Mouse (Mus musculus): Measurements from ENCODE around the gene Arap1. TPM values are rescaled to one million over a fixed set of nuclear protein-coding genes. Genes with fewer than 3 reads are reported as not detected.

The Arap1 gene
- polyA plus RNA-seq (2014; fragmentation: Nextera tagmentation; extraction: Ambion mirVana): 75.5 and 82.3 TPM in 2 replicates

- Histone ChIP-seq H3K4me3 (ENCODE audit: low read depth, low read length) (peak within 1 kb of the TSS; percentile 53), H3K27ac (replicated peaks; ENCODE audit: low read depth, low read length) (no peak within 1 kb of the TSS), H3K36me3 (ENCODE audit: control insufficient read depth, insufficient read depth, low read length) (no peaks in the 10 kb centered on the region; the same call in 1 of the 2 replicates), H3K9ac (ENCODE audit: low read depth, low read length) (peak within 1 kb of the TSS; percentile 57), H3K4me2 (ENCODE audit: low read depth, low read length) (peak within 1 kb of the TSS; percentile 94), H3K4me1 (ENCODE audit: control insufficient read depth, insufficient read depth, low read length) (peaks cover 4% of the 10 kb centered on the region; the same call in 1 of the 2 replicates), H3K9me3 (ENCODE audit: control insufficient read depth, low read length) (no peaks in the 10 kb centered on the region), H3K27me3 (replicated peaks; ENCODE audit: control insufficient read depth, insufficient read depth, low read length) (peaks cover 7% of the 10 kb centered on the region)
- peak; percentile 80 for DNase-seq (ENCODE audit: low spot score)
- 1% methylated on average over 15 of the region's 35 CpGs for WGBS
- peak; percentile 87 for ATAC-seq (ENCODE audit: low read depth)
These were observed at the start of gene Arap1 for GRCm38 (mm10) chr7:101347767-101348270. TSS of gene Arap1 (plus strand) at chr7:101348067.

GRCm38 (mm10) chr7:101298375-101298774 is 49.5 kb upstream of the Arap1 start:
- whole genome bisulfite sequencing: 82% methylated on average over 3 of the region's 3 CpGs

GRCm38 (mm10) chr7:101301361-101301880 is 46.4 kb upstream of the Arap1 start:
- H3K9ac ChIP-seq (ENCODE audit: low read depth, low read length): peak overlapping the region; percentile 68
- ATAC-seq (ENCODE audit: low read depth) (peak; percentile 30; the same call in 1 of the 2 replicates), DNase-seq (ENCODE audit: low spot score) (peak; percentile 8)
- H3K27me3 ChIP-seq (replicated peaks; ENCODE audit: control insufficient read depth, insufficient read depth, low read length): peaks cover 6% of the 10 kb centered on the region; the same call in 1 of the 2 replicates
- H3K27ac ChIP-seq (replicated peaks; ENCODE audit: low read depth, low read length): peak overlapping the region; percentile 46; the same call in 1 of the 2 replicates
- under 1% methylated on average over 29 of the region's 30 CpGs for WGBS
- H3K4me1 ChIP-seq (ENCODE audit: control insufficient read depth, insufficient read depth, low read length): peaks cover 9% of the 10 kb centered on the region; the same call in 1 of the 2 replicates
- H3K9me3 ChIP-seq (ENCODE audit: control insufficient read depth, low read length): no peaks in the 10 kb centered on the region
- no peaks in the 10 kb centered on the region for H3K36me3 ChIP-seq (ENCODE audit: control insufficient read depth, insufficient read depth, low read length)
- peak overlapping the region; percentile 61 for H3K4me3 ChIP-seq (ENCODE audit: low read depth, low read length)
- peak overlapping the region; percentile 86 for H3K4me2 ChIP-seq (ENCODE audit: low read depth, low read length)

More at GRCm38 (mm10) chr7:101298375-101298774, 49.5 kb upstream of the Arap1 start:
- H3K27me3 ChIP-seq (replicated peaks; ENCODE audit: control insufficient read depth, insufficient read depth, low read length): peaks cover 6% of the 10 kb centered on the region; the same call in 1 of the 2 replicates
- no peak for DNase-seq (ENCODE audit: low spot score)
- no peak overlapping the region for H3K4me2 ChIP-seq (ENCODE audit: low read depth, low read length)
- ATAC-seq (ENCODE audit: low read depth): no peak
- H3K9ac ChIP-seq (ENCODE audit: low read depth, low read length): no peak overlapping the region
- peaks cover 11% of the 10 kb centered on the region; the same call in 1 of the 2 replicates for H3K4me1 ChIP-seq (ENCODE audit: control insufficient read depth, insufficient read depth, low read length)
- no peak overlapping the region for H3K4me3 ChIP-seq (ENCODE audit: low read depth, low read length)
- H3K36me3 ChIP-seq (ENCODE audit: control insufficient read depth, insufficient read depth, low read length): 0 out of 2 replicates have a peak, but pooled peaks cover 5% of the 10 kb centered on the region
- no peaks in the 10 kb centered on the region for H3K9me3 ChIP-seq (ENCODE audit: control insufficient read depth, low read length)
- H3K27ac ChIP-seq (replicated peaks; ENCODE audit: low read depth, low read length): no peak overlapping the region

- no peaks in the 10 kb centered on the region for H3K9me3 ChIP-seq (ENCODE audit: control insufficient read depth, low read length)
These were observed 45.9 kb upstream of the Arap1 start, which contains the start of gene Atg16l2 for GRCm38 (mm10) chr7:101301881-101302456. TSS of gene Atg16l2 (minus strand) at chr7:101302251.

DNA sequence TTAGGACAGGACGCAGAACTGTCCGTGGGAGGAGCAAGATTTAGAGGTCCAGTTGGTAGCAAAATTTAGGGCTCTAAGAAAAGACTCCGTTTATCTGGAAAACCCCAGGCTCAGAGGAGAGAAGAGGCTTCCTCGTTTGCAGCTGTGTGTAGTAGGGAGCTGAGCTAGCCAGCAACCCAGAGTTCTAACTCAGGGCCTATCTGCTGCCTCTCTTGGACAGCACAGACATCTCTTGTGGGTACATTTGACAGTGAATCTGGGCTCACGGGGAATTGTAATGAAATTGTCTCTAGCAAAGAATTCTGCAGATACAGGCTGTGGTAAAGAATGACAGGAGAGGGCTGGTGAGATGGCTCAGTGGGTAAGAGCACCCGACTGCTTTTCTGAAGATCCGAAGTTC is 45.2 kb upstream of the Arap1 start:
- Histone ChIP-seq H3K4me3 (ENCODE audit: low read depth, low read length) (peak overlapping the region; percentile 61), H3K36me3 (ENCODE audit: control insufficient read depth, insufficient read depth, low read length) (no peaks in the 10 kb centered on the region), H3K27me3 (replicated peaks; ENCODE audit: control insufficient read depth, insufficient read depth, low read length) (peaks cover 6% of the 10 kb centered on the region; the same call in 1 of the 2 replicates), H3K4me2 (ENCODE audit: low read depth, low read length) (peak overlapping the region; percentile 86), H3K9ac (ENCODE audit: low read depth, low read length) (peak overlapping the region; percentile 68; the same call in 1 of the 2 replicates), H3K9me3 (ENCODE audit: control insufficient read depth, low read length) (no peaks in the 10 kb centered on the region), H3K4me1 (ENCODE audit: control insufficient read depth, insufficient read depth, low read length) (0 out of 2 replicates have a peak, but pooled peaks cover 7% of the 10 kb centered on the region), H3K27ac (replicated peaks; ENCODE audit: low read depth, low read length) (no peak overlapping the region)
- DNase-seq (ENCODE audit: low spot score) (no peak), ATAC-seq (ENCODE audit: low read depth) (no peak)
- WGBS: 28% methylated on average over 7 of the region's 7 CpGs

More at GRCm38 (mm10) chr7:101301881-101302456, 45.9 kb upstream of the Arap1 start, which contains the start of gene Atg16l2:
- ATAC-seq (ENCODE audit: low read depth) (peak; percentile 98), DNase-seq (ENCODE audit: low spot score) (peak; percentile 96)
- H3K9ac ChIP-seq (ENCODE audit: low read depth, low read length): peak within 1 kb of the TSS; percentile 68
- peak within 1 kb of the TSS; percentile 86 for H3K4me2 ChIP-seq (ENCODE audit: low read depth, low read length)
- peak within 1 kb of the TSS; percentile 61 for H3K4me3 ChIP-seq (ENCODE audit: low read depth, low read length)
- 1% methylated on average over 25 of the region's 39 CpGs for WGBS
- H3K4me1 ChIP-seq (ENCODE audit: control insufficient read depth, insufficient read depth, low read length): 0 out of 2 replicates have a peak, but pooled peaks cover 7% of the 10 kb centered on the region
- H3K27ac ChIP-seq (replicated peaks; ENCODE audit: low read depth, low read length): peak within 1 kb of the TSS; percentile 46
- peaks cover 6% of the 10 kb centered on the region; the same call in 1 of the 2 replicates for H3K27me3 ChIP-seq (replicated peaks; ENCODE audit: control insufficient read depth, insufficient read depth, low read length)
- H3K36me3 ChIP-seq (ENCODE audit: control insufficient read depth, insufficient read depth, low read length): no peaks in the 10 kb centered on the region

- Histone ChIP-seq H3K9ac (ENCODE audit: low read depth, low read length) (no peak overlapping the region), H3K36me3 (ENCODE audit: control insufficient read depth, insufficient read depth, low read length) (no peaks in the 10 kb centered on the region), H3K4me1 (ENCODE audit: control insufficient read depth, insufficient read depth, low read length) (no peaks in the 10 kb centered on the region), H3K4me2 (ENCODE audit: low read depth, low read length) (no peak overlapping the region), H3K9me3 (ENCODE audit: control insufficient read depth, low read length) (no peaks in the 10 kb centered on the region), H3K4me3 (ENCODE audit: low read depth, low read length) (no peak overlapping the region), H3K27me3 (replicated peaks; ENCODE audit: control insufficient read depth, insufficient read depth, low read length) (no peaks in the 10 kb centered on the region), H3K27ac (replicated peaks; ENCODE audit: low read depth, low read length) (no peak overlapping the region)
- DNase-seq (ENCODE audit: low spot score) (no peak), ATAC-seq (ENCODE audit: low read depth) (no peak)
- 39% methylated on average over 2 of the region's 2 CpGs for WGBS
These were observed 41.0 kb upstream of the Arap1 start for GRCm38 (mm10) chr7:101306841-101307240.

GRCm38 (mm10) chr7:101309985-101310326 is 37.9 kb upstream of the Arap1 start:
- Histone ChIP-seq H3K9me3 (ENCODE audit: control insufficient read depth, low read length) (no peaks in the 10 kb centered on the region), H3K4me1 (ENCODE audit: control insufficient read depth, insufficient read depth, low read length) (no peaks in the 10 kb centered on the region), H3K9ac (ENCODE audit: low read depth, low read length) (peak overlapping the region; percentile 64), H3K4me2 (ENCODE audit: low read depth, low read length) (peak overlapping the region; percentile 52), H3K27ac (replicated peaks; ENCODE audit: low read depth, low read length) (peak overlapping the region; percentile 77; the same call in 1 of the 2 replicates), H3K36me3 (ENCODE audit: control insufficient read depth, insufficient read depth, low read length) (no peaks in the 10 kb centered on the region), H3K27me3 (replicated peaks; ENCODE audit: control insufficient read depth, insufficient read depth, low read length) (no peaks in the 10 kb centered on the region), H3K4me3 (ENCODE audit: low read depth, low read length) (peak overlapping the region; percentile 47)
- DNase-seq (ENCODE audit: low spot score) (no peak), ATAC-seq (ENCODE audit: low read depth) (no peak)
- 28% methylated on average over 5 of the region's 5 CpGs for WGBS

DNA sequence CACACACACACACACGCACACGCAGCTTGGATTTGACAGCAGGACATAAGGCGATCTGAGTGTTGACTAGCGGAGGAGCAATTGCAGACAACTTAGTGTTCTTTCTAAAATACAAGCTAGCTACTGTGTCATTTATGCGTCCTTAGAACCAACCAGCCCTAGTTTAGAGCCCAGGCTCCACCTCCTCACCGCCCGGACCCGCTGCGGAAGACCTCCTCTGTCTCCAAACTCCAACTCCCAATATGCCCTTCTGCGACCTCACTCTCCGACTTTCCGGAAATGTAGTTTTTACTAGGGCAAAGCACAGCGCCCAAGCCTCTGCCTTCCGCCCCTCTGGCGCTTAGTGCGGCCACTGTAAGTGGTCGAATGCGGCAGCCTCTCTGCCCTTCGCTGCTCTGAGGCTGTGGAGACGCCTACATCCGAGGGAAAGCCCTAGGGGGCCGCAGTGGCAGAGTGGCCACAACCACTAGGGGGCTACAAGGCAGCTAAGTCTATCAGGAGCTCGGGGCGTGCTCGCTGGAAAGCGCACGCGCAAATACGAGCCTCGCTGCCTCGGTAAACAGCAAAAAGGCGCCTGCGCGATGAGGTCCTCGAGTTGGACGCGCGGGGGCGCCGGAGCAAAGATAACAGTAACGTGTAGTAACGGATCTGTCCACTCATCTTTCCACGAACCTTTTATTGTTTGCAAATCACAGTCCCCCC is 37.4 kb upstream of the Arap1 start:
- WGBS: 2% methylated on average over 43 of the region's 43 CpGs
- peak overlapping the region; percentile 52 for H3K4me2 ChIP-seq (ENCODE audit: low read depth, low read length)
- peak overlapping the region; percentile 77 for H3K27ac ChIP-seq (replicated peaks; ENCODE audit: low read depth, low read length)
- H3K4me1 ChIP-seq (ENCODE audit: control insufficient read depth, insufficient read depth, low read length): no peaks in the 10 kb centered on the region
- peak; percentile 98 for ATAC-seq (ENCODE audit: low read depth)
- H3K9me3 ChIP-seq (ENCODE audit: control insufficient read depth, low read length): no peaks in the 10 kb centered on the region
- peak; percentile 99 for DNase-seq (ENCODE audit: low spot score)
- peak overlapping the region; percentile 47 for H3K4me3 ChIP-seq (ENCODE audit: low read depth, low read length)
- no peaks in the 10 kb centered on the region for H3K27me3 ChIP-seq (replicated peaks; ENCODE audit: control insufficient read depth, insufficient read depth, low read length)
- H3K36me3 ChIP-seq (ENCODE audit: control insufficient read depth, insufficient read depth, low read length): no peaks in the 10 kb centered on the region
- H3K9ac ChIP-seq (ENCODE audit: low read depth, low read length): peak overlapping the region; percentile 64

All from embryonic facial prominence, embryonic 14.5 days (tissue).